Mouse (Mus musculus) kidney, adult 8-10 months (tissue): ENCODE measurements around the gene Atp6v0a1.
A peak's percentile ranks its signal among the peaks of the same experiment; 100 is the strongest.

ENCODE experiments used
- DNase-seq, 2 experiments: peaks; one replicate each; pipeline ENCODE4 v3.0.0; 2022

Gene Atp6v0a1

GRCm38 (mm10) chr11:101030136-101030807 lies 21.0 kb downstream of the Atp6v0a1 start:
- no peak for DNase-seq

GRCm38 (mm10) chr11:101030808-101031156 lies 21.5 kb downstream of the Atp6v0a1 start:
- DNase-seq = no peak

- no peak for DNase-seq
Observed at GRCm38 (mm10) chr11:101031470-101031869, 22.2 kb downstream of the Atp6v0a1 start.

GRCm38 (mm10) chr11:101033856-101034500 lies 24.7 kb downstream of the Atp6v0a1 start:
- DNase-seq = no peak

- DNase-seq = no peak
Observed at GRCm38 (mm10) chr11:101034614-101035327, 25.5 kb downstream of the Atp6v0a1 start.

- DNase-seq = no peak
Observed at GRCm38 (mm10) chr11:101035328-101035695, 26.1 kb downstream of the Atp6v0a1 start.

- no peak for DNase-seq
Observed at GRCm38 (mm10) chr11:101037795-101038194, 28.5 kb downstream of the Atp6v0a1 start.

GRCm38 (mm10) chr11:101045826-101046225 lies 36.6 kb downstream of the Atp6v0a1 start:
- DNase-seq = no peak

- DNase-seq = no peak
Observed at GRCm38 (mm10) chr11:101046440-101046839, 37.2 kb downstream of the Atp6v0a1 start.

- DNase-seq = no peak
Observed at GRCm38 (mm10) chr11:101047502-101047901, 38.2 kb downstream of the Atp6v0a1 start.

- DNase-seq = no peak
Observed at GRCm38 (mm10) chr11:101050359-101050758, 41.1 kb downstream of the Atp6v0a1 start.

GRCm38 (mm10) chr11:101051051-101051493 lies 41.8 kb downstream of the Atp6v0a1 start:
- no peak for DNase-seq

GRCm38 (mm10) chr11:101051617-101052016 lies 42.4 kb downstream of the Atp6v0a1 start:
- no peak for DNase-seq

- DNase-seq = no peak
Observed at GRCm38 (mm10) chr11:101052751-101053473, 43.7 kb downstream of the Atp6v0a1 start.

GRCm38 (mm10) chr11:101053974-101054373 lies 44.7 kb downstream of the Atp6v0a1 start:
- no peak for DNase-seq

- DNase-seq = no peak
Observed at GRCm38 (mm10) chr11:101055418-101055817, 46.2 kb downstream of the Atp6v0a1 start.

- no peak for DNase-seq
Observed at GRCm38 (mm10) chr11:101056885-101057284, 47.6 kb downstream of the Atp6v0a1 start.

- peak; percentile 65 to 87 for DNase-seq
Observed at GRCm38 (mm10) chr11:101057860-101058259, 48.6 kb downstream of the Atp6v0a1 start.

GRCm38 (mm10) chr11:101058726-101059125 lies 49.5 kb downstream of the Atp6v0a1 start:
- DNase-seq = no peak

GRCm38 (mm10) chr11:101059473-101059872 lies 50.2 kb downstream of the Atp6v0a1 start:
- DNase-seq = no peak

- peak in 1 of 2 experiments; percentile 52 for DNase-seq
Observed at GRCm38 (mm10) chr11:101060126-101060525, 50.9 kb downstream of the Atp6v0a1 start.

GRCm38 (mm10) chr11:101061049-101061448 lies 51.8 kb downstream of the Atp6v0a1 start:
- DNase-seq = no peak
